Mouse (Mus musculus): ENCODE data around the gene Ep400.

Ep400 gene

GRCm38 (mm10) chr5:110770448-110771158 lies at the start of gene Ep400:
Gene Ep400, minus strand, starts transcription at chr5:110770717.
- peak; percentile 100 for DNase-seq

- DNase-seq, result peak; percentile 99
Measured at GRCm38 (mm10) chr5:110809667-110810325, 39.3 kb upstream of the Ep400 start, which contains the start of gene Ulk1. Gene Ulk1, minus strand, starts transcription at chr5:110810097.

GRCm38 (mm10) chr5:110808821-110809666 lies 38.5 kb upstream of the Ep400 start:
- no peak for DNase-seq

- DNase-seq, result peak; percentile 63
Measured at GRCm38 (mm10) chr5:110808061-110808631, 37.6 kb upstream of the Ep400 start.

GRCm38 (mm10) chr5:110807453-110807852 lies 36.9 kb upstream of the Ep400 start:
- no peak for DNase-seq

GRCm38 (mm10) chr5:110806676-110807075 lies 36.2 kb upstream of the Ep400 start:
- DNase-seq, result no peak

- no peak for DNase-seq
Measured at GRCm38 (mm10) chr5:110806154-110806553, 35.6 kb upstream of the Ep400 start.

GRCm38 (mm10) chr5:110804012-110804743 lies 33.7 kb upstream of the Ep400 start:
- DNase-seq, result no peak

GRCm38 (mm10) chr5:110802809-110803208 lies 32.3 kb upstream of the Ep400 start:
- DNase-seq, result no peak

- DNase-seq, result no peak
Measured at GRCm38 (mm10) chr5:110802186-110802585, 31.7 kb upstream of the Ep400 start.

GRCm38 (mm10) chr5:110801036-110801624 lies 30.6 kb upstream of the Ep400 start:
- DNase-seq, result no peak

- no peak for DNase-seq
Measured at GRCm38 (mm10) chr5:110797696-110798095, 27.2 kb upstream of the Ep400 start.

GRCm38 (mm10) chr5:110794363-110794762 lies 23.8 kb upstream of the Ep400 start:
- DNase-seq, result no peak

- peak; percentile 33 for DNase-seq
Measured at GRCm38 (mm10) chr5:110788684-110789083, 18.2 kb upstream of the Ep400 start.

GRCm38 (mm10) chr5:110786081-110786835 lies 15.7 kb upstream of the Ep400 start:
- no peak for DNase-seq

- DNase-seq, result no peak
Measured at GRCm38 (mm10) chr5:110783150-110783549, 12.6 kb upstream of the Ep400 start.

- no peak for DNase-seq
Measured at GRCm38 (mm10) chr5:110781529-110782238, 11.2 kb upstream of the Ep400 start.

GRCm38 (mm10) chr5:110780761-110781528 lies 10.4 kb upstream of the Ep400 start:
- no peak for DNase-seq

- peak; percentile 91 for DNase-seq
Measured at GRCm38 (mm10) chr5:110779998-110780760, 9.7 kb upstream of the Ep400 start, which contains the start of gene Pus1. Gene Pus1, minus strand, starts transcription at chr5:110780659.
